Mouse (Mus musculus) kidney, adult 18-20 months (tissue): ENCODE measurements around the gene Ttc7b.

Experiments
- DNase-seq: peaks from one replicate; pipeline ENCODE4 v3.0.0; 2021

The Ttc7b gene

GRCm38 (mm10) chr12:100483054-100483453, 37.6 kb downstream of the Ttc7b start:
- DNase-seq: no peak

GRCm38 (mm10) chr12:100482255-100482654, 38.4 kb downstream of the Ttc7b start:
- no peak for DNase-seq

- DNase-seq: no peak
Measured at GRCm38 (mm10) chr12:100481443-100482026, 39.1 kb downstream of the Ttc7b start.

- DNase-seq: no peak
Measured at GRCm38 (mm10) chr12:100480642-100481442, 39.8 kb downstream of the Ttc7b start.

GRCm38 (mm10) chr12:100479892-100480621, 40.6 kb downstream of the Ttc7b start:
- peak; percentile 60 for DNase-seq

GRCm38 (mm10) chr12:100479270-100479869, 41.3 kb downstream of the Ttc7b start:
- DNase-seq: no peak

- DNase-seq: no peak
Measured at GRCm38 (mm10) chr12:100478615-100479014, 42.0 kb downstream of the Ttc7b start.

- no peak for DNase-seq
Measured at GRCm38 (mm10) chr12:100478151-100478550, 42.5 kb downstream of the Ttc7b start.

GRCm38 (mm10) chr12:100477474-100477873, 43.2 kb downstream of the Ttc7b start:
- no peak for DNase-seq

GRCm38 (mm10) chr12:100476351-100476750, 44.3 kb downstream of the Ttc7b start:
- no peak for DNase-seq

- no peak for DNase-seq
Measured at GRCm38 (mm10) chr12:100475489-100475888, 45.1 kb downstream of the Ttc7b start.

GRCm38 (mm10) chr12:100474661-100475321, 45.8 kb downstream of the Ttc7b start:
- no peak for DNase-seq

GRCm38 (mm10) chr12:100470295-100470694, 50.3 kb downstream of the Ttc7b start:
- no peak for DNase-seq

GRCm38 (mm10) chr12:100469503-100470293, 50.9 kb downstream of the Ttc7b start:
- no peak for DNase-seq

GRCm38 (mm10) chr12:100465101-100465715, 55.4 kb downstream of the Ttc7b start:
- no peak for DNase-seq

- no peak for DNase-seq
Measured at GRCm38 (mm10) chr12:100457701-100458100, 62.9 kb downstream of the Ttc7b start.

- DNase-seq: no peak
Measured at GRCm38 (mm10) chr12:100456257-100456975, 64.2 kb downstream of the Ttc7b start.

- no peak for DNase-seq
Measured at GRCm38 (mm10) chr12:100455453-100455852, 65.2 kb downstream of the Ttc7b start.

- no peak for DNase-seq
Measured at GRCm38 (mm10) chr12:100447701-100448277, 72.8 kb downstream of the Ttc7b start.

GRCm38 (mm10) chr12:100447161-100447560, 73.5 kb downstream of the Ttc7b start:
- DNase-seq: no peak
